Mouse (Mus musculus) bone marrow, adult 2 months (tissue): ENCODE measurements around the gene Il17rc. TPM values are rescaled to one million over a fixed set of nuclear protein-coding genes. Genes with fewer than 3 reads are reported as not detected.
A peak's percentile ranks its signal among the peaks of the same experiment; 100 is the strongest.

Experiments used
- H3K27ac ChIP-seq: fragments of 200-500 bp; 2 replicates; pipeline ENCODE4 v1.5.1; 2012; ENCODE audit warnings: low read depth, mild to moderate bottlenecking, control low read depth, inconsistent platforms, low read length; ENCODE audit not compliant: control insufficient read depth, poor library complexity, insufficient read depth
- H3K4me1 ChIP-seq: fragments of 200-500 bp; 2 replicates; pipeline ENCODE4 v1.6.1; 2011; ENCODE audit warnings: low read length; ENCODE audit not compliant: control insufficient read depth, insufficient read depth
- H3K4me3 ChIP-seq: fragments of 200-500 bp; replicated peaks from 2 replicates; pipeline ENCODE3; 2011; ENCODE audit warnings: mild to moderate bottlenecking, low read depth, low read length, control low read depth; ENCODE audit not compliant: control insufficient read depth
- CTCF ChIP-seq: fragments of 200-500 bp; IDR thresholded peaks from 2 replicates; pipeline ENCODE4 v1.5.1; 2011; ENCODE audit warnings: low read length, control low read depth; ENCODE audit not compliant: control insufficient read depth, insufficient read depth
- POLR2A ChIP-seq: fragments of 200-500 bp; IDR thresholded peaks from 2 replicates; pipeline ENCODE4 v1.6.1; 2011; ENCODE audit warnings: low read depth, mild to moderate bottlenecking, control low read depth, low read length, borderline replicate concordance; ENCODE audit not compliant: control insufficient read depth
- WGBS: fragments of 180-500 bp; shearing (Covaris S2); methylation state at CpG from one replicate; pipeline ENCODE4 v1.1.7; 2018; 5-methylcytosine and 5-hydroxymethylcytosine counted together
- polyA plus RNA-seq: library from polyadenylated mRNA; stranded (reverse); fragments of >200 nt; gene quantifications from 2 replicates; pipeline ENCODE4 v1.2.4, GENCODE M21; 2011; ENCODE audit warnings: low replicate concordance; ENCODE audit not compliant: missing spikeins, insufficient read depth, insufficient read length

The Il17rc gene
- polyA plus RNA-seq, 1 experiment: not detected

GRCm38 (mm10) chr6:113433661-113434060 lies 37.6 kb upstream of the Il17rc start:
- no peak for TF ChIP-seq POLR2A
- Histone ChIP-seq H3K4me1 (no peaks in the 10 kb centered on the region), H3K27ac (no peak overlapping the region), H3K4me3 (no peak overlapping the region)
- 50% methylated on average over 3 of the region's 3 CpGs for WGBS

DNA sequence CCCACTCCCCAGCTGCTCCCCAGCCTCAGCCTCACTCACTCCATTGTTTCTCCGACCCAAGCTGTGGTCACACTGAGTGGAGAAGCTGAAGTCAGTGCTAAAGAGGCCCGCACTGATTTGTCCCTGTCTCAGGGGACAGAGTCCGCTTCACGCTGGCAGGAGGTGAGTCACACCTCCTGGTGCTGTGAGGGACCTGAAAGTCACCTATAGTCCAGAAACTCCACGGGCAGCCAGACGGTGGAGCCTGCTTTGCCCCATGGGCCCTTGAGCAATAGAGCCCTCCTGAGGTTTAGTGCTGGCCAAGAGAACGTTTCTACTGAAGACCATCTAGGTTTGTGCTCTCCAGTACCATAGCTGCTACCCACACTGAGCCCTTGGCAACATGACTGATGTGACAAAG lies 36.5 kb upstream of the Il17rc start:
- Histone ChIP-seq H3K4me1 (no peaks in the 10 kb centered on the region), H3K4me3 (no peak overlapping the region), H3K27ac (no peak overlapping the region)
- WGBS: 65% methylated on average over 7 of the region's 7 CpGs
- TF ChIP-seq CTCF (no peak), POLR2A (no peak)

DNA sequence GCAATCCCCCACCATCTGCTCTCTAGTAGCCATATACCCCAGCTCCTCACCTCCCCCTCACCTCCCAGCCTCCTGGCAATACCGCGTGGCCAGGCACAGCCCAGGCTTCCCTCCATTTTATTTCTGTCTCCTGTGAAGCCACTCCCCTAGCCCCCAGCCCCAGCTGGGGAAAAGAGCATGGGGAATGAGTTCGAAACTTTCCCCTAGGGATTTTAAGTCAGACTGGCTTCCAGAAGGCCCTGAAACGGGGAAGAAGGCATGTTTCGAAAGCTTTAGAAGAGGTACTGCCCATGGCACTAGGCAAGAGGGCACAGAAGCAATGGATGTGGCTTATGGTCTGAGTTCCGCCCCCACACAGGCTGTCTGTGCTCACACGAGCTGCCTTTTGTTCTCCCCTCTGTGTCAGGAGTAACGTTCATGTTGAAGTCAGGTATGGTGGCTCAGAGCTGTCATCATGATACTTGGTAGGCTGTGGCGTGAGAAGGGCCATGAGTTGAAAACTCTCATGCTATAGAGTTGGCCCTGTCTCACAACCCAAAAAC lies 35.5 kb upstream of the Il17rc start, which contains the start of gene Cidec:
Cidec (minus strand) TSS at position 97 of the 542 bp plus-strand sequence.
- no peak within 1 kb of the TSS for H3K27ac ChIP-seq
- no peaks in the 10 kb centered on the region for H3K4me1 ChIP-seq
- WGBS: 66% methylated on average over 9 of the region's 9 CpGs
- H3K4me3 ChIP-seq: no peak within 1 kb of the TSS
- TF ChIP-seq CTCF: no peak
- no peak for TF ChIP-seq POLR2A

DNA sequence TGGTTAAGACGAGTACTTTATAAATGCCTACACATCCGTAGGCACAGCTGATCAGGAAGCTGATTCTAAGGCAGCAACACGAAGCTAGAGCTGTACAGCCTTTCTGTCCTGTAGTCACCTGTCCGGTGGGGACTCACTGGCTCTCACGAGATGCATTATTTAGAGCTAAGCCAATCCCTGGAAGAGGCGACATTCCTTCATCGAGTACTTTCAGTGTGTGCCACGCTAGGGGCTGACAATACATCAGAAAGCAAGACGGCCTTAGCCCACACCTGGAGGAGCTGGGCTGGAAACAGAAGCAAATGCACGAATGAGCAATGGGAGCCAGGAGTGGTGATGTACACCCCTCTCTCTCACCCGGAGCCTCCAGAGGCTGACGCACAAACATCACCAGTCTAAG lies 34.1 kb upstream of the Il17rc start:
- 78% methylated on average over 12 of the region's 12 CpGs for WGBS
- no peak overlapping the region for H3K27ac ChIP-seq
- TF ChIP-seq CTCF (no peak), POLR2A (no peak)
- H3K4me1 ChIP-seq: no peaks in the 10 kb centered on the region
- H3K4me3 ChIP-seq: no peak overlapping the region

GRCm38 (mm10) chr6:113438721-113439430 lies 32.4 kb upstream of the Il17rc start:
- 60% methylated on average over 12 of the region's 12 CpGs for WGBS
- H3K4me1 ChIP-seq: peaks cover 1% of the 10 kb centered on the region; the same call in 1 of the 2 replicates
- no peak for TF ChIP-seq POLR2A
- TF ChIP-seq CTCF: no peak
- H3K27ac ChIP-seq: no peak overlapping the region
- no peak overlapping the region for H3K4me3 ChIP-seq

DNA sequence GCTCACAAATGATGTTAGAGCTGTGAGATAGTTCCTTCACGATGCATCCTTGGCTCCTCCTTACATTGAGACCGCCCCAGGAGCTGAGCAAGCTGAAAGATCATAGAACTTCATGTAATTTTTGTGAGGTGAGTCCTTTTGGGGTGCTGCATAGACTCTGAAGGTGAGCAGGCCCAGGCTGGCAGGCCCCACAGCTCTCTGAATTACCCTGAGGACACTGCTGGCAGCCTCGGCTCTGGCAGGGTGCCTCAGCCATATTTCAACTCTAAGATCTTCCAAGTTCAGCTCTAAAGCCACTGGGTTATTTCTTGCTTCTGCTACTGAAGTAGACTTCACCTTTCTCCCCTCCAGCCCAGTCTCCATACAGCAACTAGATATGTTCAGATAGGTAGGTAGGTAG lies 30.5 kb upstream of the Il17rc start:
- H3K4me3 ChIP-seq: no peak overlapping the region
- 75% methylated on average over 3 of the region's 3 CpGs for WGBS
- TF ChIP-seq POLR2A (no peak), CTCF (no peak)
- H3K4me1 ChIP-seq: peaks cover 1% of the 10 kb centered on the region; the same call in 1 of the 2 replicates
- H3K27ac ChIP-seq: no peak overlapping the region

GRCm38 (mm10) chr6:113441147-113441680 lies 30.0 kb upstream of the Il17rc start:
- WGBS: 50% methylated on average over 7 of the region's 7 CpGs
- Histone ChIP-seq H3K4me1 (peaks cover 1% of the 10 kb centered on the region; the same call in 1 of the 2 replicates), H3K27ac (no peak overlapping the region), H3K4me3 (no peak overlapping the region)
- TF ChIP-seq CTCF: peak; percentile 71
- TF ChIP-seq POLR2A: no peak

DNA sequence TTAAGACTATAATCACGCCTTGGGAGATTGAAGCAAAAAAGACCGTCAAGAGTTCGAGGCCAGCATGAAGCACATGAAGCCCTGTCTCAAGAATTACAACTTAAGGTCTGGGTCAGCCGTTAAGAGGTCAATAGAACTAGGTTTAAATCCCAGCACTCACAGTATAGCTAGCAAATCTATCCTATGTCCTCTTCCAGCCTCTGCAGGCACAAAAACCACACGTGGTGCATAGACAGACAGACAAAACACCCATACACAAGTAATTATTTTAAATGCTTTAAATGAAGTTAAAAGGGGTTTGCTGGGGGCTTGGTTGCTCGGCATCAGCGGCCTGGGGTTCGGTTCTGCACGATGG lies 29.2 kb upstream of the Il17rc start:
- no peak overlapping the region for H3K27ac ChIP-seq
- TF ChIP-seq CTCF (no peak), POLR2A (no peak)
- WGBS: 35% methylated on average over 9 of the region's 9 CpGs
- peak overlapping the region; percentile 95 for H3K4me3 ChIP-seq
- peaks cover 1% of the 10 kb centered on the region; the same call in 1 of the 2 replicates for H3K4me1 ChIP-seq
